Mouse (Mus musculus): Measurements from ENCODE around the gene Man1a2.
A peak's percentile ranks its signal among the peaks of the same experiment; 100 is the strongest.

Gene Man1a2

DNA sequence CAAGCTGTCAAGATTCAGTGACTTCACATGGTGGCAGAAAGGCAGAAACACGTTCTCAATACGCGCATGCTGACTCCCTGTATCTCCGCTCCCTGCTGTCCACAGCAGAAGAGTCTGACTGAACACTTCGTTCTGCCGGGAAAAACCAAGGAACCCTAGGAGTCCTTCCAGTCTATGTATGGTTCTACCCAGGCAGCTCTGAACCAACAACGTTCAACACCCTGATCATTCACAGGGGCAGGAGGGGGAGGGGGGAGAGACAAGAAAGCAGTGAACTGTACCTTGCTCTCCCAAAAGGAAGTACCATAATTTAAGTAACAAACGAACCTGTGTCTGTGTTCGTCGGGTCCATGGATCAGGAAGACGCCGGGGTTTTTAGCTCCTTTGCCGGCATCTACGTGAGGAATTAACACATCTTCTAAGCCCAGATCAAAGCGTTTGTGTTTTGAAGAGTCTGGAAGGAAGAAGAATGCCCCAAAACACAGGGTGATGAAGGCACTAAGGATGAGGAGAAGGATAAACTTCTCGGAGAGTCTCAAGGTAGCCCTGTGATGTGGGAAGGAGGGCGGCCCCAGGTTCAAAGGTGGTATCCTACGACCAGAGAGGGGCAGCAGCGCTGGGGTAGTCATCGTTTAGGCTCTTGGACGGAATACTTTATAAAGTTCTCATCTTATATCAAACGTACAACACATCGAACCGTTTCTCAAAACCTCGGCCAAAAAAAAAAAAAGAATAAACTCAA is 898 bp downstream of the Man1a2 start:
- peak; percentile 36 for DNase-seq

- DNase-seq = no peak
Measured at GRCm38 (mm10) chr3:100682841-100683240, 2.5 kb downstream of the Man1a2 start.

GRCm38 (mm10) chr3:100682281-100682680 is 3.0 kb downstream of the Man1a2 start:
- no peak for DNase-seq

DNA sequence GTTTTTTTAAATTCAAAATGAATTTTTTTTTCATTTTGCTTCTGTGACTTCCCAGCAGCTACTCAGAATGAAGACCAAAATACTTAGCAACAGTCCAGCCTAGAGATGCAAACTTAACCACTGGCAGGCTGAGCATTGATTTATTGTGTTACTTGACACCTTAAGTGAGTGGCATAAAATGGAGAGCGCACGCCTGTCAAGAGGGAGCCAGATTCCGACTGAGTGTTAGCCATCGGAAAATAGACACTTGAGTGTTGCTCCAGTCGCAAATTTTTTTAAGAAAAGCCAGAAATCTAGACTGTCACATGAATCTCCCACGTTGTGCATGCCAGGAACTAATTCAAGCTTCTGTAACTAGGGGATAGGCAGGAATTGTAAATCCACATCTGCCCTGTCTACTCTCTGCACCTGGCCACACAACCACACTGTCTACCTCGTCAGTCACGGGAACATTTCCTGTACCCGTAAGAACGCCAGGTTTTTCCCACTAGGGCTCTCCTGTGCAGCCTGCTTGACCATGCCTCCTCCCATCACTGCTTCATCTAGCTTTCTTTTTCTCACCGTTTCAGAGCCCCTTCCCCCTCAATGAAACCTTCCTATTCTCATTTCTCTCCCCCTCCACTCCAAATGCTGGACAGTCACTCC is 3.7 kb downstream of the Man1a2 start:
- no peak for DNase-seq

GRCm38 (mm10) chr3:100680226-100680625 is 5.1 kb downstream of the Man1a2 start:
- DNase-seq = no peak

GRCm38 (mm10) chr3:100678951-100679570 is 6.2 kb downstream of the Man1a2 start:
- no peak for DNase-seq

DNA sequence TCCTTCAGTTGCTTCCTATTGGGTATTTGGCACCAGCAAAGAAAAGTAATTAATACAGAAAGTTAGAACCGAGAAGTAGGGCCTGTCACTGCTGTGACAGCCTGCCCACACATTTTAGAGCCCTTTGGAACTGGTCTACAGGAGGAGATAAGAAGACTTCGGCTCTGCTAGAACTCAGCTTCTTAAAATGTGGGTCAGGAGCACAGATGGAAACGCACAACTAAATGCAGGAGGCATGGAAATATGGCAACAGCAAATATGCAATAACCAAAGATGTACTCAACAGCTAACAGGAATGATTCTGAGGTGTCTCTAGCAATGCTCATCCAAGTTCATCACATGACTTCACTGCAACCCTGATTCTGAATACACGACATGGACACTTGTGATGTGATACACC is 10.2 kb downstream of the Man1a2 start:
- DNase-seq = no peak

GRCm38 (mm10) chr3:100670412-100670811 is 14.9 kb downstream of the Man1a2 start:
- no peak for DNase-seq

DNA sequence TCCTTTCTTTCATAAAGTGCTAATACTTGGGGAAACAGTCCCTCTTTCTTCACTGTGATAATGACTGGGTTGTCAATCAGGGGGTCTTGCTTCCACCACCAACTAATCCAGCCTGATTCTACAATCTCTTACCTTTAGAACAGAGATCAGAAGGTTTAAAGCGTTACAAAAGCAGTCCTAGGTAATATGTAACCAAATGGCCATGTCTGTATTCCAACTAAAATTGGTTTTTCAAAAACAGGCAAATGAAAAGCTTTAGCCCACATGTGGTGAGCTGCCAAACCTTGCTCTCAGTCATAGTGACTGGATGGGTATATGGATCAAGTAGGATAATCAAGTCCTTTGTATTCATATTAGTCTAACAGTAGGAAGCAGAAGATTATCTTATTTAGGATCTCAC is 32.0 kb downstream of the Man1a2 start:
- no peak for DNase-seq

DNA sequence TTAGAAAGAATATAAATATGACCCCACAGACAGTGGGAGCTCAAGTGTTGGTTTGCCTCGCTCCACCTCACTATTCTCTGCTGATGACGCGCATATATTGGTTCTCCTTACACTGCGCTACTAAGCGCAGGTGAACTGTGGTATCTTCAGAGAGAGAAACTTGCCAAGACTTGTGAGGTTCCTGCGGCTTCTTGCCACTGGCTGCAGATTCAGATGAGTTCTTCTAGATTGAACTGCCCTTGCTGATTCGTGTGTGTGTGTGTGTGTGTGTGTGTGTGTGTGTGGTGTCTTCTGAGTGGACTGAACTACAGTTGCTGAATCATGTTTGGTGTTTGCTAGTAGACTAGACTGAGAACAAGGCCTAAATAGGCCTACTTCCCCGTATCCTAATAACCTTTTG is 43.7 kb downstream of the Man1a2 start:
- DNase-seq = no peak

GRCm38 (mm10) chr3:100636255-100636654 is 49.0 kb downstream of the Man1a2 start:
- DNase-seq = no peak

DNA sequence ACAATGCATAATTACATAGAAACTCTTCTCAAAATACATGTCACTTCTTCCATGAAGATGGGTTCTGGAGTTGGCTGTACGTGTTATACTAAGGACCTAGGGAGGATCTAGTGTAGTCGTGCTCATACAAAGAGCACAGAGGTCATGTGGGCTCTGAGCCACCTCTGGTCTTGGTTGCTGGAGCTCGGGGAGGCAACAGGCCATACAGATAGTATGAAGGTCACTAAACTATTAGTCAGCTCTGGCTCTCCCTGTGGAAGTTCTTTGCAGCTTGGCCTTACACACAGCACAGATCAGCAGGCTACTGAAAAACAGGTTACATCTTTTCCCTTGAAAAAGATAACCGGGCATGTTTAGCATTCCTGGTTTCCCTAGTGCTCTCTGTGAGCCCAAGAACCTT is 50.5 kb downstream of the Man1a2 start:
- no peak for DNase-seq

DNA sequence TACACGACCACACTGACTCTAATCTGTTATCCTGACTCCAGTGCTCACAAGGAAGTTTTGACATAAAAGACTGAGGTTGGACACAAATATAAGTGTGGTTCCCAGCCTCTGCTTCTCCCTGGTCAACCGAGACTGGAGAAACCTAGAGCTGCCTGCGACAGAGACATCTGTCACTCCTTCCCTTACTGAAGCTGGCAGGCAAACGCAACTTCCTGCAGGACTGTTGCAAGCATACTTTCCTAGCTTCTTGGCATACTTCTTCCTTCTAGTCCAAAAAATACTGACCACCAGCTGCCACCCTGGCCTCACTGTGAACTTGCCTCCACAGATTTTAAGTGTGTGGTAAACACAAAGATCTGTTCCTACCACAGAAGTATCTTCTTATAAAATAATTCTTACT is 66.8 kb downstream of the Man1a2 start:
- DNase-seq = no peak

GRCm38 (mm10) chr3:100610916-100611315 is 74.4 kb downstream of the Man1a2 start:
- DNase-seq = no peak

- DNase-seq = no peak
Measured at GRCm38 (mm10) chr3:100604539-100604938, 80.8 kb downstream of the Man1a2 start.

- DNase-seq = no peak
Measured at GRCm38 (mm10) chr3:100599265-100599820, 86.0 kb downstream of the Man1a2 start.

DNA sequence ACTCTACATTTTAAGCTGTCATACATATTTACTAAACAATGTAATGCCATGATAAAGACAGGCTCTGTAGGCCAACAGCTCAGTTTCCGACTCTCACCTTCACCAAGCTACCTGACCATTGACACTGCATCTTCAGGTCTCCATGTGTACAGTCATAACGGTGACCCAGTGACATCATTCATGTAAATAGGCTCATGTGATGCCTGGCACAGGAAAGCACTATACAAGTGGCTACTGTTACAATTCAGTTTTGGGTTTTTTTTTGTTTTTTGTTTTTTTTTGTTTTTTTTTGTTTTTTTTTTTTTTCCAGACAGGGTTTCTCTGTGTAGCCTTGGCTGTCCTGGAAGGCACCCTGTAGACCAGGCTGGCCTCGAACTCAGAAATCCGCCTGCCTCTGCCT is 94.2 kb downstream of the Man1a2 start:
- no peak for DNase-seq

DNA sequence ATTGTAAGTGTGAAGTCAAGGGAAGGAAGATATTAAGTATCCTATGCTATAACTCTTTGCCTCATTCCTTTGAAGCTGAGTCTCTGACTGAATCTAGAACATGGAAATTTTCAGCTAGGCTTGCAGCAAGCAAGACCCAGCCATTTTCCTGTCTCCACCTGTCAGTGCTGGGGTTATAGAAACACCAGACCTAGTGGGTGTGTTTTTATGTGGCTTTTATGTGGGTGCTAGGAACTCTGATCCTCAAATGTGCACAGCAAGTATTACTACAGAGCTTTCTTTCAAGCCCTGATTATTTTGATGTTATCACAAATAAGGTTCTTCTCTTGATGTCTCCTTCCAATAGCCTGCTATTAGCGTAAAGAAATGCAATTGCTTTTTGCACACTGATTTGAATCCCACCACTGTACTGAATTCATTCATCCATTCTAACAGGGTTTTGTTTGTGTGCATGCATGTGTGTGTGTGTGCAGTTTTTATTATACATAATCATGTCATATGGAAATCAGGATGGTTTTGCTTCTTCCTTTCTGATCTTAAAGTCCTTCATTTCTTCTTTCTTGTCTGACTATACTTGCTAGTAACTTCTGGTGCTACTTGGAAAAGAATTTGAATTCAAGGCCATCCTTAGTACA is 102.5 kb downstream of the Man1a2 start:
- no peak for DNase-seq

- DNase-seq = no peak
Measured at GRCm38 (mm10) chr3:100572571-100573183, 112.6 kb downstream of the Man1a2 start.

DNA sequence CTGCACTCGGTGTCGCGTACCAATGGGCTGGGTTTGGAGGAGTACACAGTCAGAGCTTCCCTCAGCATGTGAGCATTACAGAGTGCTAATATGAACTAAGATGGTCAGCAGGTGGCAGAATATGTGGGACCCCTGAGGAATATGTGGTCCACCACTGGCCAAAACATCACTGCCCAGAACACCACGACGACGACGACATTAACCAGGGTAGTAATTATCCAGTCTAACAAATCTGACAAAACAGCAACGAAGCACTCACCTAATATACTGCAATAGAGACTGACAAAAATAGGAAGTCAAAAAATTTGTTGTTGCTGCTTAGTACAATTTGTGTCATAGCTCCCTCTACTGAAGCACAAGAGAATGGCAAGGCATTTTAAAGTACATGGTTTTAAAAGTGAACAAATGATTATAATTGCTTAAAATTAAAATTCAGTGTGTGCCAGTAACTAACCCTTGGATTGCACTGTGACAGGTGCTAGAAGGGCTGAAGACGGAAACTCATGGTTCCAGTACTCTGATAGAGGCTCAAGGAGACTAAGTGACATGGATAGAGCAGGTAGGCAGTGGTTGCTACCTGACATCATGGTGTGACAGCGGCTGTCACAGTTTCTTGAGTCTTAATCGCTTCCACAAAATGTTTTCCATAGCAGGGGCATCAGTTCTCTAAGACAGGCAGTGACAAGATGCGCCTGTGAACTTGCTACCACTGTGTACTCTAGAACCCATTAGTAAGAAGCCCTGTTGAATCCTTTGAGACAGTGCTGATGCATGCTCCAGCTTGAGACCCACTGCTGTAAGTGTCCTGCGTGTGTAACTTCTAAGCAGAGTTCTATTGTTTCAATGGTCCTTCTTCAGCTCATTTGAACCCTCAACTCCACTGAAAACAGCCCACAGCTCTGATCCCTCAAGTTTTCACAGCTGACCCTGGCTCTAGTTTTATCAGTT is 116.6 kb downstream of the Man1a2 start:
- peak; percentile 21 for DNase-seq

- DNase-seq = no peak
Measured at GRCm38 (mm10) chr3:100563565-100563964, 121.7 kb downstream of the Man1a2 start.

- peak; percentile 29 for DNase-seq
Measured at GRCm38 (mm10) chr3:100562455-100562854, 122.8 kb downstream of the Man1a2 start.

All from thymus, postnatal 25 days (tissue).